Mouse (Mus musculus) limb, embryonic 10.5 days (tissue): ENCODE measurements around the gene Itgb7. TPM values are rescaled to one million over a fixed set of nuclear protein-coding genes. Genes with fewer than 3 reads are reported as not detected.
"Not testable (repeated sequence)": the region's sequence is repeated elsewhere in the genome, so short reads cannot be mapped to it uniquely, and the experiment has no call there.

Experiments
- DNase-seq: peaks from one replicate; pipeline ENCODE4 v3.0.0-alpha.2; 2017; ENCODE audit warnings: low spot score
- H3K27ac ChIP-seq: fragments of 300-500 bp; sonication (generic); 2 replicates; pipeline ENCODE4 v1.5.1; 2016; ENCODE audit warnings: mild to moderate bottlenecking
- H3K27me3 ChIP-seq: fragments of 300-500 bp; sonication (generic); 2 replicates; pipeline ENCODE4 v1.6.1; 2016; ENCODE audit warnings: low read depth, mild to moderate bottlenecking; ENCODE audit not compliant: poor library complexity, severe bottlenecking
- H3K36me3 ChIP-seq: fragments of 300-500 bp; sonication (generic); 2 replicates; pipeline ENCODE4 v1.6.1; 2016; ENCODE audit warnings: mild to moderate bottlenecking, moderate library complexity
- H3K4me1 ChIP-seq: fragments of 300-500 bp; sonication (generic); 2 replicates; pipeline ENCODE4 v1.6.1; 2016
- H3K4me3 ChIP-seq: fragments of 300-500 bp; sonication (generic); 2 replicates; pipeline ENCODE4 v1.5.1; 2016; ENCODE audit warnings: mild to moderate bottlenecking, moderate library complexity
- H3K9me3 ChIP-seq: fragments of 300-500 bp; sonication (generic); replicated peaks from 2 replicates; pipeline ENCODE4 v1.6.1; 2016; ENCODE audit warnings: mild to moderate bottlenecking
- WGBS: fragments of 180-500 bp; shearing (Covaris S2); methylation state at CpG from one replicate; pipeline ENCODE4 v1.1.7; 2016; 5-methylcytosine and 5-hydroxymethylcytosine counted together
- polyA plus RNA-seq: library from polyadenylated mRNA; unstranded; fragments of >200 nt; fragmentation: Nextera tagmentation; extraction: Ambion mirVana; gene quantifications from 2 replicates; pipeline ENCODE4 v1.2.1, GENCODE M21; 2016

Gene Itgb7
- polyA plus RNA-seq, 1 experiment from 2014 or later: 1.5 TPM

- no peaks in the 10 kb centered on the region for H3K27me3 ChIP-seq
- no peak for DNase-seq
- H3K4me1 ChIP-seq: peaks cover 54% of the 10 kb centered on the region
- WGBS: 22% methylated on average over 2 of the region's 2 CpGs
- no peak overlapping the region for H3K4me3 ChIP-seq
- 0 out of 2 replicates have a peak overlapping the region, but pooled peaks have one; percentile 2 for H3K27ac ChIP-seq
- H3K9me3 ChIP-seq: no peaks in the 10 kb centered on the region
- H3K36me3 ChIP-seq: peaks cover 55% of the 10 kb centered on the region
These were observed 2.2 kb upstream of the Itgb7 start for GRCm38 (mm10) chr15:102233896-102234295.

- no peak for DNase-seq
- Histone ChIP-seq H3K27me3 (no peaks in the 10 kb centered on the region), H3K27ac (no peak overlapping the region), H3K4me1 (peaks cover 54% of the 10 kb centered on the region), H3K36me3 (peaks cover 44% of the 10 kb centered on the region), H3K4me3 (no peak overlapping the region), H3K9me3 (no peaks in the 10 kb centered on the region)
- 85% methylated on average over 7 of the region's 7 CpGs for WGBS
These were observed 1.0 kb upstream of the Itgb7 start for GRCm38 (mm10) chr15:102232764-102233163.

- 82% methylated on average over 17 of the region's 17 CpGs for WGBS
- Histone ChIP-seq H3K4me1 (peaks cover 46% of the 10 kb centered on the region), H3K27ac (no peak overlapping the region)
These were observed 1.1 kb downstream of the Itgb7 start for GRCm38 (mm10) chr15:102230408-102231321.

GRCm38 (mm10) chr15:102225619-102226018 is 6.1 kb downstream of the Itgb7 start:
- not testable (repeated sequence) for H3K9me3 ChIP-seq, H3K4me3 ChIP-seq, DNase-seq, H3K36me3 ChIP-seq, H3K27ac ChIP-seq
- peaks cover 15% of the 10 kb centered on the region for H3K4me1 ChIP-seq
- whole genome bisulfite sequencing: 78% methylated on average over 6 of the region's 6 CpGs
- H3K27me3 ChIP-seq: peaks cover 32% of the 10 kb centered on the region

More at GRCm38 (mm10) chr15:102230408-102231321, 1.1 kb downstream of the Itgb7 start:
- H3K36me3 ChIP-seq: peaks cover 24% of the 10 kb centered on the region
- no peaks in the 10 kb centered on the region for H3K27me3 ChIP-seq
- H3K9me3 ChIP-seq: no peaks in the 10 kb centered on the region
- no peak for DNase-seq
- H3K4me3 ChIP-seq: no peak overlapping the region

- peaks cover 32% of the 10 kb centered on the region for H3K27me3 ChIP-seq
- no peak for DNase-seq
- H3K4me3 ChIP-seq: peak overlapping the region; percentile 58
- 19% methylated on average over 21 of the region's 21 CpGs for WGBS
- peak overlapping the region; percentile 78 for H3K27ac ChIP-seq
- no peaks in the 10 kb centered on the region for H3K9me3 ChIP-seq
- no peaks in the 10 kb centered on the region for H3K36me3 ChIP-seq
- peaks cover 15% of the 10 kb centered on the region for H3K4me1 ChIP-seq
These were observed 6.6 kb downstream of the Itgb7 start for GRCm38 (mm10) chr15:102224992-102225617.

- H3K27ac ChIP-seq: peak overlapping the region; percentile 78
- peak; percentile 89 for DNase-seq
- 3% methylated on average over 43 of the region's 43 CpGs for WGBS
- no peaks in the 10 kb centered on the region for H3K36me3 ChIP-seq
- H3K4me1 ChIP-seq: peaks cover 15% of the 10 kb centered on the region
- peak overlapping the region; percentile 58 for H3K4me3 ChIP-seq
- H3K27me3 ChIP-seq: peaks cover 32% of the 10 kb centered on the region
- no peaks in the 10 kb centered on the region for H3K9me3 ChIP-seq
These were observed 7.4 kb downstream of the Itgb7 start for GRCm38 (mm10) chr15:102224186-102224991.

GRCm38 (mm10) chr15:102222386-102222785 is 9.4 kb downstream of the Itgb7 start:
- 71% methylated on average over 10 of the region's 10 CpGs for WGBS

GRCm38 (mm10) chr15:102217325-102217724 is 14.4 kb downstream of the Itgb7 start:
- H3K4me3 ChIP-seq: no peak overlapping the region
- no peak for DNase-seq
- peaks cover 8% of the 10 kb centered on the region for H3K27me3 ChIP-seq
- H3K9me3 ChIP-seq: no peaks in the 10 kb centered on the region
- 84% methylated on average over 7 of the region's 7 CpGs for WGBS
- peaks cover 2% of the 10 kb centered on the region; the same call in 1 of the 2 replicates for H3K4me1 ChIP-seq
- peaks cover 55% of the 10 kb centered on the region for H3K36me3 ChIP-seq
- no peak overlapping the region for H3K27ac ChIP-seq

More at GRCm38 (mm10) chr15:102222386-102222785, 9.4 kb downstream of the Itgb7 start:
- Histone ChIP-seq H3K27me3 (peaks cover 32% of the 10 kb centered on the region), H3K36me3 (peaks cover 6% of the 10 kb centered on the region), H3K27ac (no peak overlapping the region), H3K9me3 (no peaks in the 10 kb centered on the region), H3K4me3 (no peak overlapping the region), H3K4me1 (peaks cover 15% of the 10 kb centered on the region)
- DNase-seq: no peak

- peaks cover 62% of the 10 kb centered on the region for H3K36me3 ChIP-seq
- no peak overlapping the region for H3K4me3 ChIP-seq
- H3K4me1 ChIP-seq: peaks cover 2% of the 10 kb centered on the region; the same call in 1 of the 2 replicates
- H3K9me3 ChIP-seq: no peaks in the 10 kb centered on the region
- H3K27me3 ChIP-seq: peaks cover under 1% of the 10 kb centered on the region; the same call in 1 of the 2 replicates
- no peak overlapping the region for H3K27ac ChIP-seq
- DNase-seq: no peak
- whole genome bisulfite sequencing: 87% methylated on average over 16 of the region's 16 CpGs
These were observed 15.1 kb downstream of the Itgb7 start for GRCm38 (mm10) chr15:102216459-102217228.

- H3K9me3 ChIP-seq: no peaks in the 10 kb centered on the region
- H3K4me3 ChIP-seq: no peak overlapping the region
- no peak overlapping the region for H3K27ac ChIP-seq
- no peaks in the 10 kb centered on the region for H3K27me3 ChIP-seq
- peaks cover 72% of the 10 kb centered on the region for H3K36me3 ChIP-seq
- 73% methylated on average over 6 of the region's 6 CpGs for WGBS
- no peak for DNase-seq
- H3K4me1 ChIP-seq: peaks cover 2% of the 10 kb centered on the region; the same call in 1 of the 2 replicates
These were observed 16.1 kb downstream of the Itgb7 start for GRCm38 (mm10) chr15:102215624-102216023.

GRCm38 (mm10) chr15:102214132-102214531 is 17.6 kb downstream of the Itgb7 start:
- H3K9me3 ChIP-seq: no peaks in the 10 kb centered on the region
- WGBS: 62% methylated on average over 2 of the region's 2 CpGs
- H3K4me3 ChIP-seq: no peak overlapping the region
- H3K36me3 ChIP-seq: peaks cover 87% of the 10 kb centered on the region
- no peaks in the 10 kb centered on the region for H3K27me3 ChIP-seq
- H3K4me1 ChIP-seq: peaks cover 2% of the 10 kb centered on the region; the same call in 1 of the 2 replicates
- H3K27ac ChIP-seq: no peak overlapping the region
- no peak for DNase-seq

- no peak overlapping the region for H3K4me3 ChIP-seq
- H3K36me3 ChIP-seq: peaks cover 99% of the 10 kb centered on the region
- no peaks in the 10 kb centered on the region for H3K27me3 ChIP-seq
- WGBS: 88% methylated on average over 6 of the region's 6 CpGs
- no peaks in the 10 kb centered on the region for H3K9me3 ChIP-seq
- no peak overlapping the region for H3K27ac ChIP-seq
- no peak for DNase-seq
- peaks cover under 1% of the 10 kb centered on the region; the same call in 1 of the 2 replicates for H3K4me1 ChIP-seq
These were observed 19.8 kb downstream of the Itgb7 start for GRCm38 (mm10) chr15:102211895-102212294.
